Mouse (Mus musculus): ENCODE measurements around the gene Gm45717.

DNA sequence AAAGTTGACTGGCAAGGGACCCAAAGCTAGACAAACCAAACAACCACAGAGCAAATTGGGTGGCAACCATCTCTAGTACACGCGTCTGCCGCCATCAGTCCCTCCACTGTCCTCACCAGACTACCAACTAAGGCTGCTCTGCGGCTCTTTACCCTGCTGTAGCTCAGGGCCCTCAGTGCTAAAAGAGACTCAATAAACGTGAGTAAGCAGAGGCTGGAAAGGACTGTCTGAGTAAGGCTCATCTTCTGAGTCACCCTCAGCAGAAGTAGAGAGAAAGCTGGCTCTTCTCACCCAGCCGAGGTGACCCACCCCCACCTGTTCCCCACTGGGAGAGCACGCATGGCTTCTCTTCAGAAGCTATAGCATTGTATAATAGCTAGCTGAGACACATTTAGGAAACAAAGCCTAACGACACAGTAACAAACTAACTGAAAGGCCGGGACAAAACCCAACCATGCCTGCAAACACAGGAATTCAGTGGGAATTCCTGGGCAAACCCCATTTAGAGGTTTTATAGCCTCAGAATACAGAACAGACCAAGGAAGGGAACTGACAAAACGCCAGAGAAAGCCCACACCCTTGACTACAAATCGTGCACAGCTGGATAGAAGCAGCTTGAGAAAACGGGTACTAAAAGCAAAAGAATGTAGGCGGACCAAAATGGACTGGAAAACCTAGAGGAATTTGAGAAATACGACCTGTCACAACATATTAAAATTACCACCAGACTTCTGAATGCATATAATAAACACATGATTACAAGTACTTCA is 17.8 kb upstream of the Gm45717 start:
- TF ChIP-seq CTCF (IDR thresholded peaks at IDR 0.05; ENCODE audit: insufficient read depth, low read length) (no peak), POLR2A (IDR thresholded peaks at IDR 0.05; ENCODE audit: borderline replicate concordance, extremely low read depth, low read depth, low read length) (no peak)
